Mouse (Mus musculus): Measurements from ENCODE around the gene Gzmm.
"Not testable (repeated sequence)": the region's sequence is repeated elsewhere in the genome, so short reads cannot be mapped to it uniquely, and the experiment has no call there.

The Gzmm gene

DNA sequence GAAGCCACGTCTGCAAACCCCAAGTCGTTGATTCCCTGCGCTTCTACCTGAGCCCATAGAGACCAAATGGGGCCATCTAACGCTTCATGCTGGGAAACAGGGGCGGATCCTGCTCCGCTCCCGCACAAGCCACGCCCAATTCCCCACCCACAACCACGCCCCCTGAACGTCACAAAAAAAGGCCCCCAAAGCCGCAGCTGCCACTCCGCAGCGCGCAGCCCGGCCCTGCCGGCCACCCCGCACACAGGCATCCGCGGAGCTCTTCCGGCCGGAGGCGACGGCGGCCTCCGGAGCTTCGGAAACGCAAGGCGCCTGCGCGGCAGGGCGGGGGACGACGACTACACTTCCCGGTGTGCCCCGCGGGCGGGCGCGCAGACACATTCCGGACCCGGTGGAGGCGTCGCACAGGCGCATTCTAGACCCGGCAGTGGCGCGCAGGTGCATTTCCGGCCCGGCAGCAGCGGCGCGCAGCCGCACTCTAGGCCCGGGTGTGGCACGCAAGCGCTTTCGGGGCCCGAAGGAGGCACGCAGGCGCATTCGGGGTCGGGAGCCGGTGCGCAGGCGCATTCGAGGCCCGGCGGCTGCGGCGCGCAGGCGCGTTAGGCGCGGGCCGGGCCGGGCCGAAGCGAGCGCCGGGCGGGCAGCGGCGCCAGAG, 7.1 kb upstream of the Gzmm start, which contains the start of gene Cdc34:
TSS of gene Cdc34 (plus strand) at position 605 of the 655 bp plus-strand sequence.
- DNase-seq, result peak; percentile 98

DNA sequence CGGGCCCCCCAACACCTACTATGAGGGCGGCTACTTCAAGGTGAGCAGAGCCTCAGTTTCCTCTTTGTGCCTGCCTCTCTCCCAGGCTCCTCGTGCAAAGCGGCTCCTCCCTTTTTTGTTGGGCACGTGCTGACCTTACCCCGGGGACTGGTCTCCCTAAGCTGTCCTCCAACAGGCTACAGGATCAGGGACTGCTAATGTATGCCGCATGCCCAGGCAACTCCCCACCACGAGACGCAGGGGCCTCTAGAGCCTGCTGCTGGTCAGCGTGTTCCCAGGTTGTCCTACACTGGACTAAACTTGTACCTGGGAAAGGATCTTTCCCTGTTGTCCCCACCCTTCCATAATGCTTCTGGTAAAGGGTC, 6.3 kb upstream of the Gzmm start:
- no peak for DNase-seq

DNA sequence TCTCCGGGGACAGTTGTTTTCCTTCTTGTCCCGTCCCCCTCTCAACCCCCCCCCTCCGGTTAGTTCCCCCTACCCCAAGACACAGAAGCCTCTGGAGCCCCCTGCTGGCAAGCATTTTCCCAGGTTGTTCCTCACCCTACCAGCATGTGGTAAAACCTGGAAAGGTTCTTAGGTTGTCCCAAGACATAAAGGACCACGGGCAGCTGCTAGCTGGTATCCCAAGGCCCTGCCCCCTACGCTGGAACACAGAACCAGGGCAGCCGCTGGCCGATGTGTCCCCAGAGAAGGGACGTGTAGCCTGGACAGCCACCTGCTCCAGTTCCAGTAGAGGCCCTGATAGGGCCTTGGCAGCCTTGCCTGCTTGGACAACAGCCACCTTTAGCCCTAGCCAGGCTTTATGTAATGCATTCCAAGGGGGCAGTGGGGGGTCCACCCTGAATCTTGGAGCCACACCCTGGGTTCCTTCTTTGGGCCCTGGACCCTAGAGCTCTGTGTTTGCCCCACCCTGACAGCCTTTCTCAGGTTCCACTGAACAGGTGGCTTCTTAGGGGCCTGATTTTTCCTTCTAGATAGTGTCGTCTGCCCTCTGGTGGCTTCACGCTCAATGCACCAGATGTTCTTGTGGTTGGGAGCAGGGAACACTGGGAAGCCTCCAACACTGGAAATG, 5.8 kb upstream of the Gzmm start:
- peak; percentile 68 for DNase-seq

DNA sequence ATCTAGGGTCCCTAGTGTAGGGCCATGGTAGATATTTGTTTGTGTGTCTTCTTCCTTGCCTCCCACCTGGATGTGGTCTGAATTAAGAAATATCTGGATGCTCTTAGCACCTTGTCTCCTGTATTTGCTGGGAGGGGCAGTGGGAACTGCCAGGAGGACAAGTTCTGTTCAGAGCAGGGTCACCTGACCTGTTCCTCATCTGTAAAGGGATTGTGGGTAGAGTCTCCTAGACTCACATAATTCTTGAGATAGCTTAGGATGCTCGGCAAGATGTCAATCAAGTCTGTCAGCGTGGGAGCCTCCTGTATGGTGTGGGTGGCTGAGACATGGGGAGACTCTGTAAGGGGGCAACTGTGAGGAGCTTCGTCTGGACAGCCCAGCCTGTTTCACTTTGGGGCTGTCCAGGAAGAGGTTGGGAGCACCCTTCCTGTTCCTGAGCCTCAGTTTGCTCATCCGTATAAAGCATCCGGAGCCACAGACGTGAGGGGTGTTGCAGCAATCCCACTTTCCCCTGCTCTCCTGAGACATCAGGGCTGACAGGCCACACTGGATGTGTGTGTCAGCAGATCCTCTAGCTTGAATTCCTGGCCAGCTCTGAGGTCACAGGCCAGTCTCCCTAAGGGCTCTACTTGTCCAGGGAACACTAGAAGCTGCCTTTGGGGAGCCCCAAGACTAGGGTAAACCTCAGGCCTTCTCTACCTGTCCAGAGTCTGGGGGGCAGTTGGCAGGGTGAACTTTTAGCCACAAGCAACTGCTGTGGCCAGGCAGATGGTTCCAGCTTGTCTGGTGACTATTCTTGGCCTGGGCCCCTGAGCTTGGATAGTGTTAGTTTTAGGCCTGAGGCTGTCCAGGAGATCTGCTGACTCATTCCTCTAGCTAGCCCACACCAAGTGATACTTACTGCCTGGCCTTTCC, 4.8 kb upstream of the Gzmm start:
- DNase-seq, result no peak

DNA sequence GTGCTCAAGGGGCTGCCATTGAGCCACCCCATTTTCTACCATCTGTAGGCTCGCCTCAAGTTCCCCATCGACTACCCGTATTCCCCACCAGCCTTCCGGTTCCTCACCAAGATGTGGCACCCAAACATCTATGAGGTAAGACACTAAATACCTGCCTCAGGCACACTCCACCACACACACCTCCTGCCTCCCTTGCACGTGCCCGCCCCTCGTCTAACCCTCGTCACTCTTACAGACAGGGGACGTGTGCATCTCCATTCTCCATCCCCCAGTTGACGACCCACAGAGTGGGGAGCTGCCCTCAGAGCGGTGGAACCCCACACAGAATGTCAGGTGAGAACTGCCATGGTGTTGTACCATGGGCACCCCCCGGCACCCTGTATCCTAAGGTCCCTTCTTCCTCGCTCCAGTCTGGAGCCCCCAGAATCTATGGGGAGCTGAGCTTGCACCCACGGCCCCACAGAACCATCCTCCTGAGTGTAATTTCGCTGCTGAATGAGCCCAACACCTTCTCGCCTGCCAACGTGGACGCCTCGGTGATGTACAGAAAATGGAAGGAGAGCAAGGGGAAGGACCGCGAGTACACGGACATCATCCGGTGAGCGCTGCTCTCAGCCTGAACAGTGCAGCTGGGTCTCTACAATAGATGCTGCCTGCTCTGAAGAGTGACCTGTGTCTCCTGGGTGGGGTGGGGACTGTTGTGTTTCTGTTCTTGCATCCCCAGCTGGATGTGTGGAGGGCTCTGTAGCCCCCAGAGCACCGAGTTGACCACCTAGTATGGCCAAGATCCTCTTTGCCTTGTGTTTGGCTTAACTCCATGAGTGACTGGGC, 3.8 kb upstream of the Gzmm start:
- DNase-seq, result no peak

DNA sequence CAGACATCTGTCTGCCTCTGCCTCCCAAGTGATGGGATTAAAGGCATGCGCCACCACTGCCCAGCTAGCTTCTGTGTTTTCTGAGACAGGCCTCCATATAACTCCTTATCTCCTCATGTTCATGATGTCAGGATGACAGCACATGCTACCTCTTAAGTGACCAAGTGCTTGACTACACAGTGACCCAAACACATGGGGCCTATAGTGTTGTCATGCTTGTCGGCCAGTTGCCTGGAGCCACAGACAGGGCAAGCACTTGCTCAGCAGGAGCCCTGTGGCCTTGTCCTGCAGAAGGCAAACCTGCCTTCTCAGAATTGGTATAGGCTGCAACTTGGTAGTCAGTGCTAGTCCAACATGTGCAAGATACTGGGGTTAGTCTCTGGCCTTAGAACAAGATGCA, 2.6 kb upstream of the Gzmm start:
- DNase-seq, result no peak

DNA sequence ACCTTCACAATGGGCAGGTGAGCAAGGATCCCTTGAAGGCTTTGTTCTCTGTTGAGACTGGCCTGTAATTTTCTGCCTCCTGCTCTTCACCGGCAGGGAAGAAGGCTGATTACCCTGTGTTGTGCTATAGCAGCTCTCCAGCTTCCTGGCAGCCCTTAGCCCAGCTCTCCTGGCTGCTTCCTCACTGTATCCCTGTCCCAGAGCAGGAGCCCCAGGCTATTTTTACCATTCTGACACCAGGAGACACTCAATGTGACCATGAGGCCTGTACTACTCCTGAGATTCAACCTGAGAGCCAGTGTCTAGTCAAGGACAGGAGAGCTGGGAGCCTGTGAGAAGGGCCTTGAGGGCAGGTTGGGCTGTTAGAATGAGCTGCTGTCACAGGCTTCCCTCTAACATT, 2.1 kb upstream of the Gzmm start:
- DNase-seq, result no peak

DNA sequence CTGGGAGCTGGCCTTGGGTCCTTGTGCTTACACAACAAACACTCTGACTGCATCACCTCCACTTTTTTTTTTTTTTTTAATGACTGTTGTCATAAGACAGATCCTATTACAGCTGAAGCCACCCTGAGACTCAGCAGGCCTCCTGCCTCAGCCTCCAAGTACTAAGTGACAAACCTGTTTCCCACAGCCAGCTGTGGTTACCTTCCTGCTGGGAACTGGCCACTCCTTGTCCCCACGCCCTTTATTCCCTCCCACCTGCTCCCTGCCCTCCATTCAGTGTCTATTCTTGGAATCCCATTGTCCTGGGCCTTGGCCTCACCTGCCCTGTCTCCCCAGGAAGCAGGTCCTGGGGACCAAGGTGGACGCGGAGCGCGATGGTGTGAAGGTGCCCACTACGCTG, 1.3 kb upstream of the Gzmm start:
- DNase-seq, result no peak

DNA sequence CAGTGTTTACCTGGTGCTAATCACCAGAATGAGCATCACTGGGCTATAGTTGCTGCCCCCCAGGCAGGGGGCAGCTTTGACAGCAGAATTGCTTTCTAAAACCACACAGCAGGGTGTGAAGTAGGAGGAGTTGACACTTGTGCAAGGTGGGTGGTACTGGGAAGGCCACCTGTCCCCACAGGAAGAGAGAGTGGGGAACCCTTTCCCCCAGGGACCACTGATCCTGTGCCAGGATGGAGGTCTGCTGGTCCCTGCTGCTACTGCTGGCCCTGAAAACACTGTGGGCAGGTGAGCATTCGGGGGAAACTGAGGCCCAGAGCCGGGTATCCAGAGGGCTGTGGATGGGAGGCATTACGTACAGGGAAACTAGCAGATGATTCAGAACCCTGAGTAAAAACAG, 358 bp downstream of the Gzmm start:
- DNase-seq, result no peak

DNA sequence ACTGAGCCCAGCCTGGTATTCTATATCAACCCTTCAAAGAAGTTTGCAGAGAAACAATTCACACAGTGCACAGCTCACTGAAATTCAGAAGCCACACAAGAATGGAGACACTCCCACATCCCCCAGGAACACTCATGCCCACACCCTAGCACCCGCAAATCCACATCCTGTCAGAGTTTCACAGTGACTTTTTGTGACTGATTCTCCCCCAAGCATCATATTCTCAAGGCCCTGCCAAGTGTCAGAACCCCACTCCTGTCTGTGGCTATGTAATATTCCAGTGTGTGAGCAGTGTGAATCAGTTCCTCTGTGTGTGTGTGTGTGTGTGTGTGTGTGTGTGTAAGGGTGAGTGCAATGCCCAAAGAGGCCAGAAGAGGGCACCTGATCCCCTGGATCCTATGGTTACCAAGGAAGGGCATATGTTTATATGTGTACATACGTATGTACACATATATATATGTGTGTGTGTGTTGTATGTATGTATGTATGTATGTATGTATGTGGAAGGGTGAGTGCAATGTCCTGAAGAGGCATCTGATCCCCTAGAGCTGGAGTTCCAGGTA, 3.2 kb downstream of the Gzmm start:
- no peak for DNase-seq

DNA sequence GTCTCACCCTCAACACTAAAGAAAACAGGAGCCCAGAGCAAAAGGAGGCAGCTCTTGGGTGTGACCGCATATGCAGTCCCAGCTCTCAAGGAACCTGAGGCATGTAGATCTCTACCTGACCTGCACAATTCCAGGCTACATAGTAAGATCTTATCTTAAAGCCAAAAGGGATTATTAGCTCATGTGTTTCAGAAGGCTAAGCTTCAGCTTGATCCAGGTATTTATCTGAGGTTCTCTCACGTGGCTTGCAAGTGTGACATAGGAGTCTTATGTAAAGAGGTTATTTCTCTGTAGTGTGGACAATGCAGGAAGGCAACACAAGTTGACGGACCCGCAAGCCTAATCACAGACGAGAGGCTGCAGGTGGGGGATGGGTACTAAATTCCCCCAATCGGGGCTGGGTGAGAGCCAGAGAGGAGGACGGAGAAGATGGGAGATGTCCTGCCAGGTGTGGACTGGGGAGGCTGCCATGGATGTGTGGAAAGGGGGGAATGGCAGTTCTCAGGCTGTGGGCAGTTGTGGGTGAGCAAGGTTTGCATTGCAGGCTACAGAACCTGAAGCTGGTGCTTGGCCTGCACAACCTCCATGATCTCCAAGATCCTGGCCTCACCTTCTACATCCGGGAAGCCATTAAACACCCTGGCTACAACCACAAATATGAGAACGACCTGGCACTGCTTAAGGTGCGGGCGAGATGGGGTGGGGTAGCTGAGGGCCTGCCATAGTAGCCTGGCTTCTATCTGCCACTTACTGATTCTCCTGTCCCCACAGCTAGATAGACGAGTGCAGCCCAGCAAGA, 5.0 kb downstream of the Gzmm start:
- no peak for DNase-seq

DNA sequence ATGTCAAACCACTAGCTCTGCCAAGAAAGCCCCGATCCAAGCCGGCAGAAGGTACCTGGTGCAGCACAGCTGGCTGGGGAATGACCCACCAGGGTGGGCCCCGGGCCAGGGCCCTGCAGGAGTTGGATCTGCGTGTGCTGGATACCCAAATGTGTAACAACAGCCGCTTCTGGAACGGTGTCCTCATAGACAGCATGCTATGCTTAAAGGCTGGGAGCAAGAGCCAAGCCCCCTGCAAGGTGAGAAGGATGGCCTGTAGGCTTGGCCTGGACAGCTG, 5.5 kb downstream of the Gzmm start:
- DNase-seq, result no peak

DNA sequence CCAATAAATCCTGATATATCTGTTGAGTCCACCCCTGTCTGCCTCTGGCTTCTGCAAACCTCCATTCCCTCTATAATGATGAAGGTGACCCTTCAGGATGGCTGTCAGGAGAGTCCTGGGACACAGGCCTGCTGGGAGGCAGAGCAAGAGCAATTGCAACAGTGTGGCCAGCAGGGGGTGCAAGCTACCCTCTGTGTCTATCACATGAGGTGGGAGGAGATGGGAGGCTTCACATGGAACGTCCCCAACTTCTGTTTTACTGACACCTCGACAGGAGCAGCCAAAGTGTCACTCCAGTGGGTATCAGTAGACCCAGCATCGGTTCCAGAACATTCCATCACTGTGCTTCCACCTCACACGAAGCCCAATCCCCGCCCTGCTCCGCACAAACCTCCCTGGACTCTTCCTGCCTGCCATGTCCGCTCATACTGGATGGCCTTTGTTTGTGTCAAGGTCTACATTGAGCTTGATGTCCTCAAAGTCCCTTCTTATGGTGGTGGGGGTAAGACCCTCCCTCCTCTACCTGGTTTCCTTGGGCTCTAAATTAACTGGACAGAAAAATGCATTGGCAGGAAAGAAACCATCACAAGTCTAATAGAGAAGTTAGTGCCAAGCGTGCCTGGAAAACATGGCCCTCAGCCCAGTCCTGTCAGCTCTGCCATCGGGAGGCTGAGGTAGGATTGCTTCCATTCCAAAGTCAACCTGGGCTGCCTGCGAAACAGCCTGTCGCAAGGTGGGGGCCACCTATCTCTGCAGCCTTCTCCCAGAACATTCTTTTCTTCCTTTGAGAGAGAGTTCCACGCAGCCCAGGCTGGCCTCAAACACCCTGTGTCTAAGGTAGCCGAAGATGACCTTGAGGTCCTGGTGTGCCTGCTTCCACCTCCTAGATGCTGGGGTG, 6.7 kb downstream of the Gzmm start:
- peak; percentile 76 for DNase-seq

DNA sequence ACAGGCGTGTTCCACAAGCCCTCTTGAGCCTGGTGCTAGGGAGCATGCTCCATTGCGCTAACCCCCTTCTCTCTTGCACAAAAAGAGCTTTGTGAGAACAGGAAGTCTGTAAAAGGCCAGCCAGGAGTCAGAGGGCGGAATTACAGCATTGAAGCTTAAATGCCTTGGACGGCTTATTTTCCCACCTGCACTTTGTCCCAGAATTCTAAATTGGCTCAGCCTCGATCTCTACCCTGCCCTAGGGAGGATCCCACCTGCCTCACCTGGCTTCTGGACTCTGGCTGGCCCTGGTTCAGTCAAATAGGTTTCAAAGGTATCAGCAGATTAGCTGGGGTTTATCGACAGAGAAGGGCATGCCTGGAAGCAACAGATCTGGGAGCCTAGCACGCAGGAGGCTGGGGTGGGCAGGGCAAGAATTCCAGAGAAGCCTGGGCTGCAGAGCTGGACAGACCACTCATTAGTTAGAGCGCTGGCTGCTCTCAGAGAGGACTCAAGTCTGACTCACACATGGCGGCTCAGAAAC, 7.4 kb downstream of the Gzmm start:
- no peak for DNase-seq

DNA sequence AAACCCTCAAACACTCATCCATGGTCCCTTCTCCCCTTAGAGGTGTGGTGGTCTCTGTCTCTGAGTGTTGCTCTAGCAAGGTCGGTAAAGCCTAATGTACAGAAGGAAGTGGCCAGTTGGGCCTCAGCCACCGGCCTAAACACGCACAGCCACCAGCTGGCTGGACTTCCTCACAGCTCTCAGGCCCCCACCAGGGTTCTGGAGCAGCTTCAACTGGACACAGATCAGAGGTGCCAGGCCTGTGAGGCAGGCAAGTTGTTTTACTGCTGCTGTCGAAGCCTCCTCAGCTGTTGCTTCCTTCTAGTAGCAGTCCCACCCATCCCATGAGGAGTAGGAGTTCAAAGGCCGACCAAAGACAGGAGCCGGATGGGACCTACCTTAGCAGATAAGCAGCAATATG, 9.1 kb downstream of the Gzmm start:
- DNase-seq, result no peak

DNA sequence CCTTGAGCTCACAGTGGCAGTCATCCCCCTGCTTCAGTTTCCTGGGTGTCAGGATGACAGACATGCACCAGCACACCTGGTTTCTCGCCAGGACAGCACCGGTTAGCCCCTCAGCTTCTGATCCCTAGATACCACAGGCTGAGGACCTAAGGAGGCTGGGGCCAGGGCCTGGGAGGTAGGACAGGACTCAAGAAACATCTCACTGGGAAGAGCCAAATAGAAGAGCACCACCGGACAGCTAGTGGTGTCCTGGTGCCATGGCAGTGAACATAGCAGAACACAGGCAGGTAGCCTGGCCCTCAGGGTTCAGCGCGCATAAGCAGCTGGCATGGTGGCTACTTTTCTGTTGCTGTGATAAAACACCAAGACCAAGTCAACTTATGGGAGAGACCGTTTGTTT, 9.6 kb downstream of the Gzmm start:
- no peak for DNase-seq

DNA sequence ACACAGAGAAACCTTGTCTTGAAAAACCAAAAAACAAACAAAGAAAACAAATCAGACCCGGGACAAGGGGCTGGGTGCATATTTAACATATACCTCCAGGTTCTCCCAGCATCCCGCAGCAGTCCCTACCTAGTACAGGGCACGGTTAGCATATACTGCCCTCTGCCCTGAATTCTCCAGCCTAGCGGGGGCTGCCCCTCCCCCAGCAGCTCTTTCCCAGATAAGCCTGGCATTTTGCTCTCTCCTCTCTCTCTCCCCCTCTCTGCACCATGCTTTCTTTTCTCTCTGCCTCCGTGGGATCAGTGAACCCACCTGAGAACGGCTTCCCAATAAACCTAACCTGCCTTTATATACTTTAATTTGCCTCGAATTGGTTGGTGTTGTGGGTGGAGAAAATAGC, 11.9 kb downstream of the Gzmm start:
- DNase-seq, result no peak

DNA sequence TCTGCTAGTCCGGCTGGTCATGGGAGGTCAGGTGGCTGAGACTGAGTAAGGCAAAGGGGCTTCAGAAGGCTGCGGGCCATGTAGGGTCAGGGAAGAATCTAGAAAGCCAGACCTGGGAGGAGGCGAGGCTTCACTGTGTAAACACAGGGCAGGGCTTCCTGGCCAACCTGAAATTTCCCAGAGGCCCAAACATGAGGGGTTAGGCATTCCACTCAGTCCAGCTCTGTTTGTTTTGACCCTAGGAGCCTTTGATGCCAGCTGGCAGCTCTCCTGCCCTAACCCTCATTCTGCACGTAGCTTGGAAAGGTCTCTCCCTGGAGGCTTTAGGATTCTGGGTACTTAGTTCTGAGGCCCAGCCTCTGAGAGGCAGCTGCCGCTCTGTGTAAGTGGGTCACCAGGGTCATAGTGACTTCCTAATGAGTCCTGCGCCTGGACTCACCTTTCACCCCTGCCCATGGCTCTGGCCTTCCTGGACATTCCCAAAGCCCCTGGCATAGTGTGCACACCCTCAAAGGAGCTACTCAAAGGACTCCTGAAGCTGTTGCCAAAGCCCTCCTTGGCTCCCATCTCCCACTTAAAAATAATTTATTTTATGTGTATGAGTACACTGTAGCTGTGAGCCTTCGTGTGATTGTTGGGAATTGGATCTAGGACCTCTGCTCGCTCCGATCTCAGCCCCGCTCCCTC, 12.8 kb downstream of the Gzmm start:
- DNase-seq, result no peak

DNA sequence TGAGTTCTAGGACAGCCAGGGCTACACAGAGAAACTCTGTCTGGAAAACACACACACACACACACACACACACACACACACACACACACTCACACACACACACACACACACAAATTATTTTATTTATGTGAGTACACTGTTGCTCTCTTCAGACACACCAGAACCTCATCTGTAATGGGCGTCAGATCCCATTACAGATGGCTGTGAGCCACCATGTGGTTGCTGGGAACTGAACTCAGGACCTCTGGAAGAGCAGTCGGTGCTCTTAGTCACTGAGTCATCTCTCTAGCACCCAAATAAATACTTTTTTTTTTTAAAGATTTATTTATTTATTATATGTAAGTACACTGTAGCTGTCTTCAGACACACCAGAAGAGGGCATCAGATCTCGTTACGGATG, 14.2 kb downstream of the Gzmm start:
- not testable (repeated sequence) for DNase-seq

DNA sequence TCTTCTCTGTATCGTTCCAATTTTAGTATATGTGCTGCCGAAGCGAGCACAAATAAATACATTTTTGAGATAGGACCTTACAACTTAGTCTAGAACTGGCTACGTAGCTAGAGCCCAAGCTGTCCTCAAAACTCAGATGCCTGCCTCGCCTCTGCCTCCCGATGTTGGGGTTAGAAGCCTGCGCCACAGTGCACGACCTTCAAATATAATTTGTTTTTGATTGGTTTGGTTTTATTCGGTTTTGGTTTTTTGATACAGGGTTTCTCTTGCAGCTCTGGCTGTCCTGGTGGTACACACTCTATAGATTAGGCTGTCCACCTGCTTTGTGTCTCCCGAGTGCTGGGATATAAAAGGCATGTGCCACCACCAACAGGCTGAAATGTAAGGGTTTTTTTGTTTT, 14.7 kb downstream of the Gzmm start:
- DNase-seq, result no peak
